Mouse (Mus musculus) limb, embryonic 10.5 days (tissue): Measurements from ENCODE around the gene Stkld1. TPM values are rescaled to one million over a fixed set of nuclear protein-coding genes. Genes with fewer than 3 reads are reported as not detected.
A peak's percentile ranks its signal among the peaks of the same experiment; 100 is the strongest.

Experiments used
- DNase-seq: peaks from one replicate; pipeline ENCODE4 v3.0.0-alpha.2; 2017; ENCODE audit warnings: low spot score
- H3K27ac ChIP-seq: fragments of 300-500 bp; sonication (generic); 2 replicates; pipeline ENCODE4 v1.5.1; 2016; ENCODE audit warnings: mild to moderate bottlenecking
- H3K27me3 ChIP-seq: fragments of 300-500 bp; sonication (generic); 2 replicates; pipeline ENCODE4 v1.6.1; 2016; ENCODE audit warnings: low read depth, mild to moderate bottlenecking; ENCODE audit not compliant: poor library complexity, severe bottlenecking
- H3K36me3 ChIP-seq: fragments of 300-500 bp; sonication (generic); 2 replicates; pipeline ENCODE4 v1.6.1; 2016; ENCODE audit warnings: mild to moderate bottlenecking, moderate library complexity
- H3K4me1 ChIP-seq: fragments of 300-500 bp; sonication (generic); 2 replicates; pipeline ENCODE4 v1.6.1; 2016
- H3K4me3 ChIP-seq: fragments of 300-500 bp; sonication (generic); 2 replicates; pipeline ENCODE4 v1.5.1; 2016; ENCODE audit warnings: mild to moderate bottlenecking, moderate library complexity
- H3K9me3 ChIP-seq: fragments of 300-500 bp; sonication (generic); replicated peaks from 2 replicates; pipeline ENCODE4 v1.6.1; 2016; ENCODE audit warnings: mild to moderate bottlenecking
- WGBS: fragments of 180-500 bp; shearing (Covaris S2); methylation state at CpG from one replicate; pipeline ENCODE4 v1.1.7; 2016; 5-methylcytosine and 5-hydroxymethylcytosine counted together
- polyA plus RNA-seq: library from polyadenylated mRNA; unstranded; fragments of >200 nt; fragmentation: Nextera tagmentation; extraction: Ambion mirVana; gene quantifications from 2 replicates; pipeline ENCODE4 v1.2.1, GENCODE M21; 2016

Stkld1 gene
- polyA plus RNA-seq, 1 experiment from 2014 or later, result 0.06 TPM

GRCm38 (mm10) chr2:26909387-26909784, 24.5 kb upstream of the Stkld1 start:
- Histone ChIP-seq H3K27me3 (no peaks in the 10 kb centered on the region), H3K9me3 (no peaks in the 10 kb centered on the region), H3K4me3 (peak overlapping the region; percentile 93), H3K4me1 (peaks cover 29% of the 10 kb centered on the region), H3K27ac (peak overlapping the region; percentile 98; the same call in 1 of the 2 replicates), H3K36me3 (peaks cover 79% of the 10 kb centered on the region)
- no peak for DNase-seq

DNA sequence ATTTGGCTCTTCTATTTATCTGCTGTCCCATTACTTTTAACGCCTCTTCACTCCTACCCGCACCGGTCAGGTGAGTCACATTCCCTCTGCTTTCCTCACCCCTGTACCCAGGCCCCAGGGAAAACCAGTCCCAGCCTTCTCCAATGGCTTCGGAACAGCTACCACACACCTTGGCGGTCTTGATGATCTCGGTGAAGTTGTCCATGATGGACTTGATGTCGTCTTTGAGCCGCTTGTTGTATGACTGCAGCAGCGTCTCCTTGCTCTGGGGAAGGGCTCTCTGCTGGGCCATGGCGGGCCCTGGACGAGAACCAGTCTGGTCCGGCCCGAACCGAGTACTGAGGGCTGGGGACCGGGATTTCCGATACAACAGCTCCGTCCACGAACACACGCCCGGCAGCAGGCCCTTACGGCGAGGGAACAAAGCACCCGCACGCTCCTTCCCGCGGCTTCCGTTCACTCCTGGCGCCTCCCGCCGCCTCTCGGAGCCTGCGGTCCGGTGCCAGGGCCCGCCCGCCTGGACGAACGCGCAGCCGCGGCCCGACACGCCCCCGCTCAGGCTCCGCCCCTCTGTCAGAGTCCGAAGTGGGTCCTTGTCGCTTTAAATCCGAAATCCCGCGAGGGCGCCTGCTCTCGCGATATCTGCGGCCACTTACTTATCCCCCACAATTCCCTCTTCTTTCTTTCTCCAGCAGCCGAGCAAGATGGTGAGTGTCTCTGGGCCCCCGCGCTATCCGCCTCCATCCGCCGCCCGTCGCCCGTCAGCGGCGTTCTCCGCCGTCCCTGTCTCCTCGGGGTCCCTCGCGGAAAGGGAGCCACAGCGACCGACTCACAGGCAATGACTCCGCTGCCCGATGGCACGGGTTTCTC, 23.5 kb upstream of the Stkld1 start, which contains the start of the genes Med22 and Rpl7a:
TSS of gene Med22 (minus strand) at position 554 of the 870 bp plus-strand sequence.
TSS of gene Rpl7a (plus strand) at position 641 of the 870 bp plus-strand sequence.
- Histone ChIP-seq H3K4me3 (peak within 1 kb of the TSS; percentile 93), H3K27me3 (no peaks in the 10 kb centered on the region), H3K27ac (peak within 1 kb of the TSS; percentile 98), H3K9me3 (no peaks in the 10 kb centered on the region), H3K4me1 (peaks cover 37% of the 10 kb centered on the region), H3K36me3 (peaks cover 74% of the 10 kb centered on the region)
- peak; percentile 99 for DNase-seq
- WGBS, result under 1% methylated on average over 74 of the region's 74 CpGs

GRCm38 (mm10) chr2:26910994-26911765, 22.7 kb upstream of the Stkld1 start:
- peaks cover 66% of the 10 kb centered on the region for H3K36me3 ChIP-seq
- H3K4me1 ChIP-seq, result peaks cover 45% of the 10 kb centered on the region
- peak; percentile 77 for DNase-seq
- H3K4me3 ChIP-seq, result peak overlapping the region; percentile 93
- no peaks in the 10 kb centered on the region for H3K27me3 ChIP-seq
- peak overlapping the region; percentile 98 for H3K27ac ChIP-seq
- WGBS, result under 1% methylated on average over 37 of the region's 37 CpGs
- H3K9me3 ChIP-seq, result no peaks in the 10 kb centered on the region

GRCm38 (mm10) chr2:26912253-26912770, 21.5 kb upstream of the Stkld1 start:
- WGBS, result 73% methylated on average over 5 of the region's 5 CpGs
- Histone ChIP-seq H3K9me3 (no peaks in the 10 kb centered on the region), H3K27ac (0 out of 2 replicates have a peak overlapping the region, but pooled peaks have one; percentile 98), H3K36me3 (peaks cover 58% of the 10 kb centered on the region), H3K4me3 (peak overlapping the region; percentile 93), H3K4me1 (peaks cover 55% of the 10 kb centered on the region), H3K27me3 (no peaks in the 10 kb centered on the region)
- DNase-seq, result no peak

GRCm38 (mm10) chr2:26913416-26914147, 20.3 kb upstream of the Stkld1 start:
- Histone ChIP-seq H3K4me3 (0 out of 2 replicates have a peak overlapping the region, but pooled peaks have one; percentile 1), H3K36me3 (peaks cover 58% of the 10 kb centered on the region), H3K9me3 (no peaks in the 10 kb centered on the region), H3K27me3 (no peaks in the 10 kb centered on the region), H3K4me1 (peaks cover 65% of the 10 kb centered on the region), H3K27ac (no peak overlapping the region)
- no peak for DNase-seq
- WGBS, result 85% methylated on average over 17 of the region's 17 CpGs

GRCm38 (mm10) chr2:26914148-26914941, 19.5 kb upstream of the Stkld1 start:
- Histone ChIP-seq H3K27me3 (no peaks in the 10 kb centered on the region), H3K4me3 (peak overlapping the region; percentile 84; the same call in 1 of the 2 replicates), H3K4me1 (peaks cover 57% of the 10 kb centered on the region), H3K27ac (no peak overlapping the region), H3K9me3 (no peaks in the 10 kb centered on the region), H3K36me3 (peaks cover 60% of the 10 kb centered on the region)
- DNase-seq, result no peak
- WGBS, result 64% methylated on average over 8 of the region's 8 CpGs

- H3K36me3 ChIP-seq, result peaks cover 78% of the 10 kb centered on the region
- 2% methylated on average over 46 of the region's 47 CpGs for WGBS
Observed at GRCm38 (mm10) chr2:26915927-26916728, 17.7 kb upstream of the Stkld1 start, which contains the start of the genes Surf2 and Surf1. Gene Surf2 (plus strand): TSS chr2:26916367. Gene Surf1 (minus strand): TSS chr2:26916530.

GRCm38 (mm10) chr2:26916738-26917137, 17.1 kb upstream of the Stkld1 start:
- 5% methylated on average over 13 of the region's 13 CpGs for WGBS
- peaks cover 78% of the 10 kb centered on the region for H3K36me3 ChIP-seq
- DNase-seq, result no peak
- H3K27ac ChIP-seq, result peak overlapping the region; percentile 88
- H3K9me3 ChIP-seq, result no peaks in the 10 kb centered on the region
- H3K4me1 ChIP-seq, result peaks cover 51% of the 10 kb centered on the region
- H3K27me3 ChIP-seq, result no peaks in the 10 kb centered on the region
- H3K4me3 ChIP-seq, result peak overlapping the region; percentile 84

More at GRCm38 (mm10) chr2:26915927-26916728, 17.7 kb upstream of the Stkld1 start, which contains the start of the genes Surf2 and Surf1:
- H3K4me1 ChIP-seq, result peaks cover 54% of the 10 kb centered on the region
- H3K27me3 ChIP-seq, result no peaks in the 10 kb centered on the region
- H3K27ac ChIP-seq, result peak within 1 kb of the TSS; percentile 88
- H3K4me3 ChIP-seq, result peak within 1 kb of the TSS; percentile 84
- H3K9me3 ChIP-seq, result no peaks in the 10 kb centered on the region
- DNase-seq, result peak; percentile 86

GRCm38 (mm10) chr2:26919684-26920083, 14.2 kb upstream of the Stkld1 start:
- no peaks in the 10 kb centered on the region for H3K27me3 ChIP-seq
- peaks cover 38% of the 10 kb centered on the region for H3K4me1 ChIP-seq
- H3K27ac ChIP-seq, result no peak overlapping the region
- 92% methylated on average over 3 of the region's 3 CpGs for WGBS
- DNase-seq, result no peak
- H3K9me3 ChIP-seq, result no peaks in the 10 kb centered on the region
- peaks cover 78% of the 10 kb centered on the region for H3K36me3 ChIP-seq
- no peak overlapping the region for H3K4me3 ChIP-seq

DNA sequence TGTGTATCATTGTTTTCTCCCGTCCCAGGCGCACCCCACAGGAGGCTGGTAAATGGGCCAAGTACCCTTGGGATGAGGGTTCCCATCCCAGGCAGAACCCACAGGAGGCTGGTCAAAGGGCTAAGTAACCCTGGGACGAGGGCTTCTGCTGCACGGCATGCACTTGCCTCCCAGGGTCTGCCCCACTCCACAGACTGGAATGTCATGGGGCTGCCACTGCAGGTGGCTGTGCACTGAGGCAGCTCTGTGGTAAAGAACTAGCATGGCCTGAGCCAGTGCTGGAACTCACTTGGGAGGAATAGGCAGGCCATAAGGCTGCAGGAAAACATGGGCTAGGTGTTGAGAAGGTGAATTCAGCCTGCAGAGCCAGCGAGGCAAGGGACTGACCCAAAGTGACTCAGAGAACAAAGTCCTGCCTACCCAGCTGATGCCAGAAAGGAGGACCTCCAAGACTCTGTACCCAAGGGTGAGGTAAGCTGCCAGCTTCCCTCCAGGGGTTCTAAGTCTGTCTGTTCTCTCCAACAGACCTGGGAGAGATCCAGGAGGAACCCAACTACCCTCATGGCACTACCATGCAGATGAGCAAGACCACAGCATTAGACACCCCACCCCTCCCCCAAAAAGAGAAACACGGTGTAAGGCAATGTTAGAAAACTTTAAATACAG, 13.5 kb upstream of the Stkld1 start:
- Histone ChIP-seq H3K27me3 (no peaks in the 10 kb centered on the region), H3K4me3 (no peak overlapping the region), H3K9me3 (no peaks in the 10 kb centered on the region), H3K27ac (no peak overlapping the region), H3K36me3 (peaks cover 83% of the 10 kb centered on the region), H3K4me1 (peaks cover 31% of the 10 kb centered on the region)
- WGBS, result 87% methylated on average over 6 of the region's 6 CpGs
- DNase-seq, result no peak
